Mouse (Mus musculus) retina, embryonic 14.5 days (tissue): Measurements from ENCODE around the gene 1110002E22Rik.
A peak's percentile ranks its signal among the peaks of the same experiment; 100 is the strongest.

Experiments used
- DNase-seq: peaks from one replicate; pipeline ENCODE4 v3.0.0-alpha.2; 2015; ENCODE audit warnings: low spot score

The 1110002E22Rik gene

GRCm38 (mm10) chr3:138065930-138066329, 1.1 kb downstream of the 1110002E22Rik start:
- DNase-seq = no peak

- DNase-seq = peak; percentile 22
Observed at GRCm38 (mm10) chr3:138066348-138066856, 1.6 kb downstream of the 1110002E22Rik start.

- DNase-seq = no peak
Observed at GRCm38 (mm10) chr3:138067288-138067687, 2.4 kb downstream of the 1110002E22Rik start, which contains the start of gene Gm5105. TSS of gene Gm5105 (minus strand) at chr3:138067388.

- DNase-seq = no peak
Observed at GRCm38 (mm10) chr3:138068103-138068502, 3.3 kb downstream of the 1110002E22Rik start.

GRCm38 (mm10) chr3:138069756-138070511, 5.1 kb downstream of the 1110002E22Rik start:
- DNase-seq = no peak

- DNase-seq = peak; percentile 33
Observed at GRCm38 (mm10) chr3:138071004-138071403, 6.2 kb downstream of the 1110002E22Rik start.

GRCm38 (mm10) chr3:138071476-138072073, 6.7 kb downstream of the 1110002E22Rik start:
- no peak for DNase-seq

- no peak for DNase-seq
Observed at GRCm38 (mm10) chr3:138074214-138074613, 9.4 kb downstream of the 1110002E22Rik start.

GRCm38 (mm10) chr3:138075209-138075608, 10.4 kb downstream of the 1110002E22Rik start:
- DNase-seq = no peak

GRCm38 (mm10) chr3:138077476-138078340, 12.9 kb downstream of the 1110002E22Rik start:
- DNase-seq = peak; percentile 45

- no peak for DNase-seq
Observed at GRCm38 (mm10) chr3:138078701-138079100, 13.8 kb downstream of the 1110002E22Rik start.

- DNase-seq = no peak
Observed at GRCm38 (mm10) chr3:138083073-138083637, 18.3 kb downstream of the 1110002E22Rik start.

- DNase-seq = no peak
Observed at GRCm38 (mm10) chr3:138083896-138084295, 19.0 kb downstream of the 1110002E22Rik start.

GRCm38 (mm10) chr3:138095301-138095700, 30.4 kb downstream of the 1110002E22Rik start:
- DNase-seq = no peak

GRCm38 (mm10) chr3:138095718-138096117, 30.9 kb downstream of the 1110002E22Rik start:
- no peak for DNase-seq

- DNase-seq = no peak
Observed at GRCm38 (mm10) chr3:138096263-138097028, 31.6 kb downstream of the 1110002E22Rik start.

GRCm38 (mm10) chr3:138097718-138098117, 32.9 kb downstream of the 1110002E22Rik start:
- DNase-seq = no peak

GRCm38 (mm10) chr3:138101936-138102335, 37.1 kb downstream of the 1110002E22Rik start:
- DNase-seq = no peak

GRCm38 (mm10) chr3:138103690-138104089, 38.8 kb downstream of the 1110002E22Rik start:
- DNase-seq = no peak

- no peak for DNase-seq
Observed at GRCm38 (mm10) chr3:138105056-138105455, 40.2 kb downstream of the 1110002E22Rik start.

- no peak for DNase-seq
Observed at GRCm38 (mm10) chr3:138106887-138107286, 42.0 kb downstream of the 1110002E22Rik start.
